Mouse (Mus musculus) CH12.LX (cell line): ENCODE data around the gene Tm4sf1.

Experiments used
- CTCF ChIP-seq, 2 experiments: IDR thresholded peaks in 1 of 2; conservative IDR thresholded peaks in 1 of 2; 2 replicates each; pipeline ENCODE4 v1.5.1; 2011 to 2012; ENCODE audit warnings: low read depth in 2 of 2, low read length in 2 of 2, improper control_type of control experiment in 1 of 2, inconsistent platforms in 1 of 2, mild to moderate bottlenecking in 1 of 2, moderate library complexity in 1 of 2
- ETS1 ChIP-seq: conservative IDR thresholded peaks from 2 replicates; pipeline ENCODE4 v1.6.1; 2012; ENCODE audit warnings: low read depth, mild to moderate bottlenecking, inconsistent platforms, low read length, improper control_type of control experiment, moderate library complexity
- USF2 ChIP-seq: conservative IDR thresholded peaks from 2 replicates; pipeline ENCODE4 v1.6.1; 2011; ENCODE audit warnings: low read depth, low read length, improper control_type of control experiment

DNA sequence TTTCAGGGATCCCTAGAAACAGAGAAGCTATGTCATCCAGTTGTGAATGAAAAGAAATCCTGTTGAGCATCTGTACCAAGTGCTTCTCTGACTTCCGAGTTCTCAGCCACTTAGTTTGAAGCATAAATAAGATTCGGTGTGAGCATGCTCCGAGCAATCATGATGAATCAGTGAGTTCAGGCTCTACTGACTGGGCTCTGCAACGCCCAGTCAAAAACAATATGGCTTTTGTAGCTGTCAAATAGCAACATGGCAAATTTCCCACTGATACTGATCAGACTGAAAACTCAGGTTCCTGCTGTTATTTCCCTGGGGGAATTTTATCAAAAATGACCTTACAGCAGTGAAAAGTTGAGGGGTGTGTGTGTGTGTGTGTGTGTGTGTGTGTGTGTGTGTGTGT lies 2.3 kb upstream of the Tm4sf1 start:
- TF ChIP-seq USF2 (no peak), CTCF (conservative IDR thresholded peaks at IDR 0.05 in 1 of 2, IDR thresholded peaks at IDR 0.05 in 1 of 2; ENCODE audit: low read depth in 2 of 2, low read length in 2 of 2) (no peak), ETS1 (no peak)
